Mouse (Mus musculus) lung, adult 2 months (tissue): Measurements from ENCODE around the gene Spsb4.

ENCODE experiments used
- CTCF ChIP-seq: fragments of 200-500 bp; IDR thresholded peaks from 2 replicates; pipeline ENCODE4 v1.5.1; 2011; ENCODE audit warnings: mild to moderate bottlenecking, low read length, control low read depth; ENCODE audit not compliant: insufficient read depth
- POLR2A ChIP-seq: fragments of 200-500 bp; IDR thresholded peaks from 2 replicates; pipeline ENCODE4 v1.6.1; 2011; ENCODE audit warnings: low read depth, mild to moderate bottlenecking, control low read depth, low read length, borderline replicate concordance; ENCODE audit errors: extremely low read depth

DNA sequence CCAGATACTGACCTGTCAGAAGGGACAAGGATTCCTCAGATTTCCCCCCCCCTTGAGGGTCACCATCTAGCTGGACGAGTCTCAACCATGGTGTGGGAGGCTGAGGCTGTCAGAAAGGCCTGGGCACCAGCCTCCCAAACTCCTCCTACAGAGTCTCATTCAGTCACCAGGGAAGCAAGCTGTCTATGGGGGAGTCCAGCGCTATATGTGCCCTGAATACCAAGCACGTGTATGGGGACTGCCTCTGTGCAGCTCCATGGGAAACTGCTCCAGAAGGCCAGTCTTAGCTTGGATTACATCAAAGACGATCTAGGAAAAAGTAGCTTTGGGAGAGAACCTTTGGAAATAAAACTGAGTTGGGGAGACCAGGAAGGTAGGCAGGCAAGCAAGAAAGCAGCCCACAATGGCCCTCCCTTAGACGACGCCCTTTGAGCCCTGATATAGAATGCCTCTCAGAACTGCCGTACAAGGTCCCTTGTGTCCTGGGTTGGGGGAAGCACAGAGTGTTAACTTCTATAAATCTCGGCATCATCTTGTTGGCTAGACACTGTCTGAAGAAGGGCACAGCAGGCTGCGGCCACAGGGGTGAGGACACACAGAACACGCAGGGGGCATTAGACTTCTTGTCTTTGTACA is 40.4 kb downstream of the Spsb4 start:
- TF ChIP-seq POLR2A (no peak), CTCF (no peak)
